Mouse (Mus musculus): ENCODE data around the gene Rbm10. TPM values are rescaled to one million over a fixed set of nuclear protein-coding genes. Genes with fewer than 3 reads are reported as not detected.

Rbm10 gene
- polyA plus RNA-seq, 1 experiment from 2014 or later, result 74.4 TPM

Other genes starting within 250 kb of the Rbm10 start
- gene Jade3, start 191.8 kb upstream of the Rbm10 start, polyA plus RNA-seq (2016; fragmentation: Nextera tagmentation; extraction: Ambion mirVana), result 7.8 and 9.7 TPM in 2 replicates
- gene Rgn, start 67.7 kb upstream of the Rbm10 start, polyA plus RNA-seq (2016; fragmentation: Nextera tagmentation; extraction: Ambion mirVana), result 0.29 TPM in 1 of 2 replicates, not detected in the other
- 192 and 201 TPM in 2 replicates for gene Ndufb11, start 116 bp downstream of the Rbm10 start, polyA plus RNA-seq (2016; fragmentation: Nextera tagmentation; extraction: Ambion mirVana)
- gene Uba1, start 40.8 kb downstream of the Rbm10 start, polyA plus RNA-seq (2016; fragmentation: Nextera tagmentation; extraction: Ambion mirVana), result 369 and 378 TPM in 2 replicates
- gene Cdk16, start 70.5 kb downstream of the Rbm10 start, polyA plus RNA-seq (2016; fragmentation: Nextera tagmentation; extraction: Ambion mirVana), result 159 and 160 TPM in 2 replicates
- 87.9 and 88.7 TPM in 2 replicates for gene Usp11, start 86.4 kb downstream of the Rbm10 start, polyA plus RNA-seq (2016; fragmentation: Nextera tagmentation; extraction: Ambion mirVana)
- 154 and 155 TPM in 2 replicates for gene Araf, start 180.3 kb downstream of the Rbm10 start, polyA plus RNA-seq (2016; fragmentation: Nextera tagmentation; extraction: Ambion mirVana)

All from hindbrain, embryonic 12.5 days (tissue).